8 mouse cellular contexts compared by ENCODE assay signal in the genomic region with DNA sequence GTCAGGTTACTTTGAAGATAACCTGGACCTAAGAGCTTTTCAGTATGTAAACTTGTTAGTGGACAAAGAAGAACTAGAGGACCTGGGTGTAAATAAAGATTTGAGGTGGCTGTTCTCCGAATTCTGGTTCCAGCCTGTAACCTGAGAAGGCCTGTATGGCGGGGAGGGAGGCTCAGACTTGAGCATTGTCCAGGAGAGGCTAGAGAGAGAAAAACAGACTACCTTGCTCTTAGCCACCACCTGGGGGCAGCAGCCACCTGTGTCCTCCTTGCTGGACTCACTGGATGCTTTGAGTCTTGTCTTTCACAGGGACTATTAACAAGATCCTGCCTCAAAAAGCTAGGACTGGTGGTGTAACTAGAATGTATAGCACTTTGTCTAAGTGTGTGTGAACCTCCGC. TPM values are rescaled to one million over a fixed set of nuclear protein-coding genes. Genes with fewer than 3 reads are reported as not detected.
A peak's percentile ranks its signal among the peaks of the same experiment; 100 is the strongest.
DNase-seq lines count a peak whose midpoint lies in the region; ATAC-seq and TF ChIP-seq lines count a peak whose summit lies in the region.

No protein-coding gene starts in this region.

- H3K4me1 ChIP-seq in thymus, adult 2 months (replicated peaks; ENCODE audit: control insufficient read depth, insufficient read depth, low read length), result peaks cover 4% of the 10 kb centered on the region; the same call in 1 of the 2 replicates
- no peaks in the 10 kb centered on the region for H3K4me1 ChIP-seq in kidney, embryonic 14.5 days (ENCODE audit: control insufficient read depth, insufficient read depth, low read length)

- H3K4me2 ChIP-seq in kidney, embryonic 14.5 days (replicated peaks; ENCODE audit: low read depth, low read length), result no peak overlapping the region

- no peak overlapping the region for H3K9ac ChIP-seq in kidney, embryonic 14.5 days (ENCODE audit: low read depth, low read length)

- 87% methylated on average over 3 of the region's 3 CpGs for WGBS in thymus, adult 2 months
- WGBS in kidney, embryonic 14.5 days, result 36% methylated on average over 3 of the region's 3 CpGs

- DNase-seq in thymus, adult 2 months, result peak; percentile 29
- DNase-seq in thymus, adult 18-20 months, result no peak
- DNase-seq in cerebellum, adult 8-10 months, result peak; percentile 43
- peak; percentile 52 for DNase-seq in gastrocnemius, postnatal 10 days
- DNase-seq in thymus, postnatal 36 days, result peak; percentile 27 to 36
- DNase-seq in left cerebral cortex, adult 9 months (ENCODE audit: low spot score in 2 of 2), result no peak

- no peak overlapping the region for H3K27ac ChIP-seq in thymus, adult 2 months (ENCODE audit: control insufficient read depth, insufficient read depth, low read length)
- H3K27ac ChIP-seq in kidney, embryonic 14.5 days (ENCODE audit: low read depth, low read length), result no peak overlapping the region

- peaks cover 67% of the 10 kb centered on the region for H3K36me3 ChIP-seq in thymus, adult 2 months (ENCODE audit: control insufficient read depth, insufficient read depth, low read length)
- peaks cover 90% of the 10 kb centered on the region for H3K36me3 ChIP-seq in kidney, embryonic 14.5 days (ENCODE audit: control insufficient read depth, insufficient read depth, low read length)

- no peaks in the 10 kb centered on the region for H3K27me3 ChIP-seq in thymus, adult 2 months (ENCODE audit: control insufficient read depth, insufficient read depth, low read length)
- no peaks in the 10 kb centered on the region for H3K27me3 ChIP-seq in kidney, embryonic 14.5 days (ENCODE audit: control insufficient read depth, insufficient read depth, low read length)

- peak; percentile 77 for ATAC-seq in kidney, embryonic 14.5 days (ENCODE audit: low FRiP score, low TSS enrichment)
- peak; percentile 63 for ATAC-seq in megakaryocyte, adult 5-6 weeks (ENCODE audit: poor library complexity, severe bottlenecking)

- no peak for TF ChIP-seq POLR2A in thymus, adult 2 months (IDR thresholded peaks at IDR 0.05; ENCODE audit: control insufficient read depth, extremely low read depth, insufficient read depth, low read length, poor library complexity)

- H3K4me3 ChIP-seq in thymus, adult 2 months (ENCODE audit: control insufficient read depth, insufficient read depth, low read length), result no peak overlapping the region
- no peak overlapping the region for H3K4me3 ChIP-seq in kidney, embryonic 14.5 days (ENCODE audit: low read length)

- H3K9me3 ChIP-seq in kidney, embryonic 14.5 days (ENCODE audit: control insufficient read depth, low read length), result no peaks in the 10 kb centered on the region

- TF ChIP-seq CTCF in thymus, adult 2 months (IDR thresholded peaks at IDR 0.05; ENCODE audit: borderline replicate concordance, control insufficient read depth, extremely low read depth, insufficient read depth, low read length, poor library complexity), result peak; percentile 28; the same call in 1 of the 2 replicates

RNA-seq across cellular contexts. Expression of gene Eef1g, which starts 9.7 kb away (rescaled TPM):
- 251 and 292 TPM in 2 replicates for polyA plus RNA-seq in thymus, adult 2 months (2012; rRNA removed)
- total RNA-seq in gastrocnemius, postnatal 10 days (2021), result 100 to 1,000 TPM; 640 to 671 TPM
- 479 and 516 TPM in 2 replicates for polyA plus RNA-seq in kidney, embryonic 14.5 days (2014; fragmentation: Nextera tagmentation; extraction: Ambion mirVana)
- total RNA-seq in megakaryocyte, adult 5-6 weeks (2015), result 319 and 343 TPM in 2 replicates
- 206 and 209 TPM in 2 replicates for total RNA-seq in megakaryocyte, adult 5-6 weeks (2017)

RNA-seq across cellular contexts. Expression of gene Ahnak, which starts 12.5 kb away (rescaled TPM):
- 6.0 and 7.9 TPM in 2 replicates for polyA plus RNA-seq in thymus, adult 2 months (2012; rRNA removed)
- 100 to 1,000 TPM; 235 to 267 TPM for total RNA-seq in gastrocnemius, postnatal 10 days (2021)
- 7.0 and 10.0 TPM in 2 replicates for polyA plus RNA-seq in kidney, embryonic 14.5 days (2014; fragmentation: Nextera tagmentation; extraction: Ambion mirVana)
- total RNA-seq in megakaryocyte, adult 5-6 weeks (2015), result 372 and 397 TPM in 2 replicates
- total RNA-seq in megakaryocyte, adult 5-6 weeks (2017), result 659 and 727 TPM in 2 replicates

RNA-seq across cellular contexts. Expression of gene Tut1, which starts 22.9 kb away (rescaled TPM):
- polyA plus RNA-seq in thymus, adult 2 months (2012; rRNA removed), result 39.4 and 42.0 TPM in 2 replicates
- total RNA-seq in gastrocnemius, postnatal 10 days (2021), result 10 to 100 TPM in 1 of 2 experiments, 1 to 10 TPM in 1; 9.1 to 11.2 TPM
- polyA plus RNA-seq in kidney, embryonic 14.5 days (2014; fragmentation: Nextera tagmentation; extraction: Ambion mirVana), result 25.1 and 31.7 TPM in 2 replicates
- 1.7 and 2.9 TPM in 2 replicates for total RNA-seq in megakaryocyte, adult 5-6 weeks (2015)
- total RNA-seq in megakaryocyte, adult 5-6 weeks (2017), result 8.8 and 9.9 TPM in 2 replicates

RNA-seq across cellular contexts. Expression of gene Mta2, which starts 34.9 kb away (rescaled TPM):
- polyA plus RNA-seq in thymus, adult 2 months (2012; rRNA removed), result 79.6 and 92.0 TPM in 2 replicates
- 10 to 100 TPM; 37.7 to 49.7 TPM for total RNA-seq in gastrocnemius, postnatal 10 days (2021)
- 45.3 and 67.2 TPM in 2 replicates for polyA plus RNA-seq in kidney, embryonic 14.5 days (2014; fragmentation: Nextera tagmentation; extraction: Ambion mirVana)
- 47.3 and 53.3 TPM in 2 replicates for total RNA-seq in megakaryocyte, adult 5-6 weeks (2015)
- total RNA-seq in megakaryocyte, adult 5-6 weeks (2017), result 98.8 and 106 TPM in 2 replicates

RNA-seq across cellular contexts. Expression of gene Eml3, which starts 47.2 kb away (rescaled TPM):
- polyA plus RNA-seq in thymus, adult 2 months (2012; rRNA removed), result 72.3 and 73.1 TPM in 2 replicates
- total RNA-seq in gastrocnemius, postnatal 10 days (2021), result 10 to 100 TPM; 11.7 to 15.9 TPM
- 17.6 and 18.7 TPM in 2 replicates for polyA plus RNA-seq in kidney, embryonic 14.5 days (2014; fragmentation: Nextera tagmentation; extraction: Ambion mirVana)
- 17.1 and 18.0 TPM in 2 replicates for total RNA-seq in megakaryocyte, adult 5-6 weeks (2015)
- 29.3 and 32.0 TPM in 2 replicates for total RNA-seq in megakaryocyte, adult 5-6 weeks (2017)

Comparison
In these comparisons a context has a peak if more than half of its experiments do, and no peak if none do; other contexts are left out.
1. DNase-seq: peak in thymus, adult 2 months (single experiment), cerebellum, adult 8-10 months (single experiment), gastrocnemius, postnatal 10 days (single experiment) and thymus, postnatal 36 days (2 of 2); none in thymus, adult 18-20 months (0 of 2) and left cerebral cortex, adult 9 months (0 of 2).